Mouse (Mus musculus) heart, adult 2 months (tissue): Measurements from ENCODE around the gene Fam3b. TPM values are rescaled to one million over a fixed set of nuclear protein-coding genes. Genes with fewer than 3 reads are reported as not detected.

Experiments used
- DNase-seq, 2 experiments: peaks; one replicate each; pipeline ENCODE4 v3.0.0; 2021
- H3K27ac ChIP-seq: fragments of 200-600 bp; 2 replicates; pipeline ENCODE4 v1.8.1; 2022
- H3K27me3 ChIP-seq: fragments of 200-500 bp; 2 replicates; pipeline ENCODE4 v1.6.1; 2012; ENCODE audit warnings: mild to moderate bottlenecking, low read length, inconsistent platforms, mixed read lengths; ENCODE audit not compliant: control insufficient read depth, insufficient read depth
- H3K36me3 ChIP-seq: fragments of 200-500 bp; 2 replicates; pipeline ENCODE4 v1.6.1; 2012; ENCODE audit warnings: low read length, inconsistent platforms; ENCODE audit not compliant: control insufficient read depth, insufficient read depth
- H3K4me1 ChIP-seq: fragments of 200-500 bp; 2 replicates; pipeline ENCODE4 v1.6.1; 2011; ENCODE audit warnings: low read length; ENCODE audit not compliant: control insufficient read depth, insufficient read depth
- H3K4me3 ChIP-seq: fragments of 200-600 bp; 2 replicates; pipeline ENCODE4 v1.8.1; 2022
- H3K79me2 ChIP-seq: fragments of 200-500 bp; replicated peaks from 2 replicates; pipeline ENCODE4 v1.6.1; 2012; ENCODE audit warnings: mild to moderate bottlenecking, inconsistent platforms, low read length, moderate library complexity, mixed read lengths; ENCODE audit not compliant: control insufficient read depth, insufficient read depth
- H3K9ac ChIP-seq: fragments of 200-500 bp; 2 replicates; pipeline ENCODE4 v1.6.1; 2012; ENCODE audit warnings: low read depth, mild to moderate bottlenecking, control low read depth, inconsistent platforms, low read length, mixed read lengths
- CTCF ChIP-seq: fragments of 200-600 bp; IDR thresholded peaks from 2 replicates; pipeline ENCODE4 v1.8.1; 2022; ENCODE audit warnings: antibody characterized with exemption, mild to moderate bottlenecking, moderate library complexity
- EP300 ChIP-seq: fragments of 200-500 bp; IDR thresholded peaks from 2 replicates; pipeline ENCODE4 v1.6.1; 2011; ENCODE audit warnings: low read depth, low read length, control low read depth; ENCODE audit not compliant: insufficient read depth
- POLR2A ChIP-seq: fragments of 200-500 bp; IDR thresholded peaks from 2 replicates; pipeline ENCODE4 v1.6.1; 2011; ENCODE audit warnings: mild to moderate bottlenecking, low read depth, low read length, control low read depth; ENCODE audit not compliant: insufficient read depth
- WGBS: fragments of 180-500 bp; shearing (Covaris S2); methylation state at CpG from one replicate; pipeline ENCODE4 v1.1.7; 2018; 5-methylcytosine and 5-hydroxymethylcytosine counted together
- intact Hi-C: fragments of 180-260 bp; cut with DNase I; formaldehyde crosslinking; loops from one replicate; pipeline ENCODE4 v1.15.1; 2025
- polyA plus RNA-seq: library from polyadenylated mRNA; depleted of rRNA; stranded (reverse); fragments of >200 nt; gene quantifications from 2 replicates; pipeline ENCODE4 v1.2.3, GENCODE M21; 2012
- total RNA-seq, 2 experiments: library from RNA; stranded (reverse); gene quantifications; 2 replicates each; pipeline ENCODE4 v1.2.3; 2021

Fam3b gene
- total and polyA plus RNA-seq, 3 experiments = not detected

DNA sequence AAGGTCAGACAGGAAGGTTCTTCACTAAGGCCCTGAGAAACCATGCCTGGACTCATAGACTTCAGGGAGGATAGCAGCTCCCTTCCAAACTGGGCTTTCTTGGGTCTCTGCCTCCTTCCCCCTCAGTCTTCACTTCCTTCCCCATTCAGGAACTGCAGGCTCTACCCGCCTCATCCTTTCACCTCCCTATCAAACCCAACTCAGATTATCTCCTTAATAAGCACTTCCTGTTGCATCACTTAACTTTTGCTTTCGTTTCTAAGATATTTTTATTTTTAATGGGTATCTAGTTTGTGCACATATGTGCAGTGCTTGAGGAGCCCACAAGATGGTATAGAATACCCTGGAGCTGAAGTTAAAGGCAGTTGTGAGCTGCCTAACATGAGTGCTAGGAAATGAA, 36.0 kb downstream of the Fam3b start:
- TF ChIP-seq POLR2A (no peak), EP300 (no peak), CTCF (no peak)
- Histone ChIP-seq H3K27me3 (no peaks in the 10 kb centered on the region), H3K9ac (no peak overlapping the region), H3K4me1 (peaks cover 2% of the 10 kb centered on the region), H3K27ac (no peak overlapping the region), H3K4me3 (no peak overlapping the region), H3K79me2 (no peaks in the 10 kb centered on the region), H3K36me3 (no peaks in the 10 kb centered on the region)
- DNase-seq = no peak
- intact Hi-C loops = no loop called here
- WGBS = 40% methylated on average over 2 of the region's 2 CpGs

DNA sequence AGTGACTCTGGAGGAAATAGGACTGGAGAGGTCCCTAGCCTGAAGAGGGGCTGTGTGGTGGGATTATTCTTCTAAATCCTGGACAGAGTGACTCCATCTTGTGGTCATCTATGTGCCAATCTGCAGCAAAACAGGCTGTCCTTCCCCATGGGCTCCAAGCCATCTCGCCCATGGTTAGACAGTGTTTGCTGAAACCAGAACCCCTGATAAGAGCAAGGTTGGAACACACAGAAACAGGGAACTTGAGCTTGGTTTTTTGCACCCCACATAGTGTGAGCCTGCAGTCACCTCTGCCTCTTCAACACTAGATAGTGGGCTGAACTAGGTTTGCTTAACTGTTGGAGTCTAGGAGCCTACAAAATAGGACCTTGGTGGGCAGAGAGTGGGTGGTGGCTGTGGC, 38.1 kb downstream of the Fam3b start:
- 94% methylated on average over 1 of the region's 1 CpGs for WGBS
- H3K27ac ChIP-seq = no peak overlapping the region
- intact Hi-C loops = no loop called here
- H3K36me3 ChIP-seq = no peaks in the 10 kb centered on the region
- DNase-seq = no peak
- no peak overlapping the region for H3K4me3 ChIP-seq
- peaks cover 2% of the 10 kb centered on the region for H3K4me1 ChIP-seq
- no peak for TF ChIP-seq POLR2A
- no peak for TF ChIP-seq CTCF
- no peak for TF ChIP-seq EP300
- no peak overlapping the region for H3K9ac ChIP-seq
- H3K27me3 ChIP-seq = no peaks in the 10 kb centered on the region
- H3K79me2 ChIP-seq = no peaks in the 10 kb centered on the region

DNA sequence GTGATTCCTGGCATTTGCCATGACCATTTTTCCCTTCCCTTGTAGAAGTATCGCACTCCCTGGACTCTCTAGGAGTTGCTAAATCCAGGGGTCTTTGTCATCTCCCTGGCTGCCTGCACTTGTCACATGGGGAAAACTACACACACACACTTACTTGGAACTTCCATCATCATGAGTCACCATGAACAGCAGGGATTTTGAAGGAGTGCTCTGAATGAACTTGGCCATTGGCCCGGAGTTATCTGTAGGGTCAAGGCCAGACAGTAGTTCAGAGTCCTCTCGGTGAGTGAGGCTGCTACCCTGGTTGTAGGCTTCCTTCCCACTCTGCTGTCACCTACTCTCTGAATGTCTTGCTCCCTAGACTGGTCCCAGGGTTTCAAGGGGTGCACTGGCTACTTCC, 39.0 kb downstream of the Fam3b start:
- H3K27me3 ChIP-seq = no peaks in the 10 kb centered on the region
- DNase-seq = peak in 1 of 2 experiments; percentile 44
- H3K4me1 ChIP-seq = peaks cover 2% of the 10 kb centered on the region
- TF ChIP-seq EP300 (no peak), CTCF (no peak), POLR2A (no peak)
- no peak overlapping the region for H3K4me3 ChIP-seq
- H3K36me3 ChIP-seq = no peaks in the 10 kb centered on the region
- WGBS = 23% methylated on average over 3 of the region's 3 CpGs
- no peak overlapping the region for H3K27ac ChIP-seq
- H3K79me2 ChIP-seq = no peaks in the 10 kb centered on the region
- no peak overlapping the region for H3K9ac ChIP-seq
- intact Hi-C loops = no loop called here

DNA sequence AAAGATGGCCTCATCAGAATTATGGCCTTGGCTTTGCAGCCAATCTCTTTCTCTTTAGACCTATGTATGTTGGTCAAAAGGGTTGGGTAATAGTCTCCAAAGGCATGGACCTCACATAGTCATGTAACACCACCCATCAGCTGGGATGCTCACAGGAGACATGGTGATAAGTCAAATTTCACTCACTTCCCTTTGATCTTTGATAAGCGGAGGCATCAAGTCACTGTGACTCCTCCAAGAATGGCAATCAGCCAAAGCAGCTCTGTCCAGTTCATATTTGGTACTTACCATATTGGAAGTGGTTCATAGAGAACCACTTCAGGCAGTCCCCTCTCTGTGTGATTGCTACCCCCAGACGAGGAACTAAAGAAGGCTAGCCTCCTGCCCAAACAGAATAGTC, 39.9 kb downstream of the Fam3b start:
- Histone ChIP-seq H3K79me2 (no peaks in the 10 kb centered on the region), H3K4me1 (peaks cover 2% of the 10 kb centered on the region), H3K27me3 (no peaks in the 10 kb centered on the region), H3K36me3 (no peaks in the 10 kb centered on the region), H3K4me3 (no peak overlapping the region), H3K27ac (no peak overlapping the region), H3K9ac (no peak overlapping the region)
- no peak for DNase-seq
- TF ChIP-seq EP300 (no peak), POLR2A (no peak), CTCF (no peak)
- 79% methylated on average over 2 of the region's 2 CpGs for WGBS
- intact Hi-C loops = no loop called here

DNA sequence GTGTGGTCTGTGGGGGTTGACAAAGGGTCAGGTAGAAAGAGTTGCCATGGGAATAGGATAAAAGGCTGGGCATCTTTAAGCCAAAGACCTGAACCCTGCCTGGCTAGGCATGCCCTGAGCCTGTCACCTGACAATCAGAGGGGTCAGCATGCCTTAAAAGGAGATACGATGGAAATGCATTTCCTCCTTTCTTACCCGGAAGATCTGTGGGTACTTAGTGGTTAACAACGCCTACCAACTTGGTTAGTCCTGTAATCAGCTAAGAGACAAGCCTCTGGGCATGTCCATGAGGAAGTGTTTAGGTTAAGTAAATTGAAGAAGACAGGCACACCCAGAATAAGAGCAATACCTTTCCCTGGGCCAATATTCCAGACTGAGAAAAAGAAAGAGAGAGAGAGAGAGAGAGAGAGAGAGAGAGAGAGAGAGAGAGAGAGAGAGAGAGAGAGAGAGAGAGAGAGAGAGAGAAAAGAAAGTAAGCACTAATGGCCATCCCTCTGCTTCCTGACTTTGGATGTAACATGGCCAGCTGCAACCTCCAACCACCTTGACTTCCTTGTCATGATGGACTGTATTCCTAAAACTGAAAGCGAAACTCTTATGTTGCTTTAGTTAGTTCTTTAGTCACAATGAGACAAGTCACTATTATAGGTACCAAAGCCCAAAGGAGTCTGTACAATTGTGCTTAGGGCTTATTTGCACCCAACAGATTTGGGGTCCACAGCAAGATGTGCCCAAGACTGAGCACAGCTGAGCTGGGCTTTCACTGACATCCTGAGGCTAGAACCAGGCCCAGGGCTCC, 46.4 kb downstream of the Fam3b start:
- Histone ChIP-seq H3K79me2 (no peaks in the 10 kb centered on the region), H3K27me3 (no peaks in the 10 kb centered on the region), H3K4me3 (no peak overlapping the region), H3K36me3 (no peaks in the 10 kb centered on the region), H3K4me1 (no peaks in the 10 kb centered on the region), H3K9ac (no peak overlapping the region), H3K27ac (no peak overlapping the region)
- no peak for DNase-seq
- WGBS = 86% methylated on average over 4 of the region's 4 CpGs
- intact Hi-C loops = loop anchor here (2.0 kb wide), 1 partner anchor 153 kb away; no protein-coding TSS in a partner anchor
- TF ChIP-seq CTCF = no peak
- TF ChIP-seq EP300 = no peak
- no peak for TF ChIP-seq POLR2A

DNA sequence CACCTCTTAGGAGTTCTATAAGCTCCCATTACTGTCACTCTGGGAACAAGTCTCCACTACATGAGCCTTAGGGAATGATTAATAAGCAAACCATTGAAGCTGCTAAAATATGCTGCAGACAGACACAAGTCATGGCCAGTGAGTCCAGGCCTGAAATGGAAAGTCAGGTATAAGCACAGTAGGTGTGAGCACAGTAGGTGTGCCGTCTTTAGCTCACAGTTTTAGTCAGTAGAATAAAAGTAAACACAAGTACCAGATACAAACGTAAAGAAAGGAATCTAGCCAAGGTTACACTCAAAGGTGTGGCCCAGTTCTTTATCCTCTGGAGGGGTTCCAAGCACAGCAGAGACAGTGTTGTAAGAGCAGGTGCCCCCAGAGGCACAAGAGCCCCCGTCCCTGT, 47.1 kb downstream of the Fam3b start:
- H3K4me3 ChIP-seq = no peak overlapping the region
- no peaks in the 10 kb centered on the region for H3K36me3 ChIP-seq
- no peaks in the 10 kb centered on the region for H3K79me2 ChIP-seq
- peaks cover 1% of the 10 kb centered on the region; the same call in 1 of the 2 replicates for H3K4me1 ChIP-seq
- no peak overlapping the region for H3K27ac ChIP-seq
- H3K27me3 ChIP-seq = no peaks in the 10 kb centered on the region
- intact Hi-C loops = loop anchor here (2.0 kb wide), 1 partner anchor 153 kb away; no protein-coding TSS in a partner anchor
- no peak for DNase-seq
- 71% methylated on average over 3 of the region's 3 CpGs for WGBS
- TF ChIP-seq EP300 = no peak
- TF ChIP-seq CTCF = no peak
- TF ChIP-seq POLR2A = no peak
- H3K9ac ChIP-seq = no peak overlapping the region
